Mouse (Mus musculus): ENCODE measurements at regions not wholly inside any gene's neighbourhood (a gene's known extent, or its start where the extent isn't known, plus 50 kb on each side); places are given as distances from the start of the nearest gene placed in this dataset.
"Not testable (repeated sequence)": the region's sequence is repeated elsewhere in the genome, so short reads cannot be mapped to it uniquely, and the experiment has no call there.

GRCm38 (mm10) chr5:67487965-67488409 lies 59.9 kb upstream of the Bend4 start:
- no peak overlapping the region for H3K9ac ChIP-seq (ENCODE audit: low read length)
- no peaks in the 10 kb centered on the region for H3K27me3 ChIP-seq (ENCODE audit: control insufficient read depth, insufficient read depth, low read length)
- H3K36me3 ChIP-seq (ENCODE audit: control insufficient read depth, insufficient read depth, low read length): no peaks in the 10 kb centered on the region
- H3K27ac ChIP-seq (ENCODE audit: low read depth, low read length): no peak overlapping the region
- H3K4me2 ChIP-seq (ENCODE audit: low read depth): no peak overlapping the region
- DNase-seq (ENCODE audit: low spot score) (no peak), ATAC-seq (ENCODE audit: insufficient read depth, low FRiP score, low TSS enrichment) (0 out of 2 replicates have a peak, but pooled peaks have one; percentile 38)
- H3K4me1 ChIP-seq (ENCODE audit: control insufficient read depth, insufficient read depth, low read length): no peaks in the 10 kb centered on the region
- no peak overlapping the region for H3K4me3 ChIP-seq (ENCODE audit: low read depth, low read length)
- no peaks in the 10 kb centered on the region for H3K9me3 ChIP-seq (ENCODE audit: control insufficient read depth, low read length)
- 38% methylated on average over 11 of the region's 11 CpGs for WGBS

GRCm38 (mm10) chr5:67490709-67491108 lies 62.6 kb upstream of the Bend4 start:
- not testable (repeated sequence) for H3K4me1 ChIP-seq (ENCODE audit: control insufficient read depth, insufficient read depth, low read length); ATAC-seq (ENCODE audit: insufficient read depth, low FRiP score, low TSS enrichment); H3K27ac ChIP-seq (ENCODE audit: low read depth, low read length); H3K36me3 ChIP-seq (ENCODE audit: control insufficient read depth, insufficient read depth, low read length); H3K9ac ChIP-seq (ENCODE audit: low read length); H3K4me2 ChIP-seq (ENCODE audit: low read depth); H3K9me3 ChIP-seq (ENCODE audit: control insufficient read depth, low read length); DNase-seq (ENCODE audit: low spot score); H3K27me3 ChIP-seq (ENCODE audit: control insufficient read depth, insufficient read depth, low read length); H3K4me3 ChIP-seq (ENCODE audit: low read depth, low read length)

GRCm38 (mm10) chr5:67492893-67493302 lies 64.8 kb upstream of the Bend4 start:
- H3K36me3 ChIP-seq (ENCODE audit: control insufficient read depth, insufficient read depth, low read length): no peaks in the 10 kb centered on the region
- 42% methylated on average over 9 of the region's 9 CpGs for WGBS
- no peak overlapping the region for H3K27ac ChIP-seq (ENCODE audit: low read depth, low read length)
- no peaks in the 10 kb centered on the region for H3K9me3 ChIP-seq (ENCODE audit: control insufficient read depth, low read length)
- ATAC-seq (ENCODE audit: insufficient read depth, low FRiP score, low TSS enrichment): no peak
- no peak overlapping the region for H3K9ac ChIP-seq (ENCODE audit: low read length)
- no peak for DNase-seq (ENCODE audit: low spot score)
- no peaks in the 10 kb centered on the region for H3K4me1 ChIP-seq (ENCODE audit: control insufficient read depth, insufficient read depth, low read length)
- H3K27me3 ChIP-seq (ENCODE audit: control insufficient read depth, insufficient read depth, low read length): no peaks in the 10 kb centered on the region
- no peak overlapping the region for H3K4me2 ChIP-seq (ENCODE audit: low read depth)
- no peak overlapping the region for H3K4me3 ChIP-seq (ENCODE audit: low read depth, low read length)

GRCm38 (mm10) chr5:67496710-67497109 lies 68.6 kb upstream of the Bend4 start:
- ATAC-seq (ENCODE audit: insufficient read depth, low FRiP score, low TSS enrichment) (no peak), DNase-seq (ENCODE audit: low spot score) (no peak)
- H3K9me3 ChIP-seq (ENCODE audit: control insufficient read depth, low read length): no peaks in the 10 kb centered on the region
- WGBS: 89% methylated on average over 7 of the region's 7 CpGs
- H3K27me3 ChIP-seq (ENCODE audit: control insufficient read depth, insufficient read depth, low read length): no peaks in the 10 kb centered on the region
- H3K4me2 ChIP-seq (ENCODE audit: low read depth): no peak overlapping the region
- H3K9ac ChIP-seq (ENCODE audit: low read length): no peak overlapping the region
- H3K27ac ChIP-seq (ENCODE audit: low read depth, low read length): no peak overlapping the region
- H3K4me3 ChIP-seq (ENCODE audit: low read depth, low read length): no peak overlapping the region
- H3K4me1 ChIP-seq (ENCODE audit: control insufficient read depth, insufficient read depth, low read length): no peaks in the 10 kb centered on the region
- H3K36me3 ChIP-seq (ENCODE audit: control insufficient read depth, insufficient read depth, low read length): no peaks in the 10 kb centered on the region

GRCm38 (mm10) chr5:67520251-67520650 lies 87.4 kb upstream of the Shisa3 start:
- H3K4me2 ChIP-seq (ENCODE audit: low read depth): no peak overlapping the region
- no peak overlapping the region for H3K4me3 ChIP-seq (ENCODE audit: low read depth, low read length)
- no peaks in the 10 kb centered on the region for H3K27me3 ChIP-seq (ENCODE audit: control insufficient read depth, insufficient read depth, low read length)
- no peaks in the 10 kb centered on the region for H3K4me1 ChIP-seq (ENCODE audit: control insufficient read depth, insufficient read depth, low read length)
- ATAC-seq (ENCODE audit: insufficient read depth, low FRiP score, low TSS enrichment): no peak
- H3K36me3 ChIP-seq (ENCODE audit: control insufficient read depth, insufficient read depth, low read length): no peaks in the 10 kb centered on the region
- 95% methylated on average over 5 of the region's 5 CpGs for WGBS
- H3K9me3 ChIP-seq (ENCODE audit: control insufficient read depth, low read length): no peaks in the 10 kb centered on the region
- H3K9ac ChIP-seq (ENCODE audit: low read length): no peak overlapping the region
- DNase-seq (ENCODE audit: low spot score): no peak
- no peak overlapping the region for H3K27ac ChIP-seq (ENCODE audit: low read depth, low read length)

- H3K36me3 ChIP-seq (ENCODE audit: control insufficient read depth, insufficient read depth, low read length): no peaks in the 10 kb centered on the region
- no peaks in the 10 kb centered on the region for H3K4me1 ChIP-seq (ENCODE audit: control insufficient read depth, insufficient read depth, low read length)
- no peak overlapping the region for H3K4me2 ChIP-seq (ENCODE audit: low read depth)
- no peaks in the 10 kb centered on the region for H3K9me3 ChIP-seq (ENCODE audit: control insufficient read depth, low read length)
- no peak overlapping the region for H3K4me3 ChIP-seq (ENCODE audit: low read depth, low read length)
- DNase-seq (ENCODE audit: low spot score) (no peak), ATAC-seq (ENCODE audit: insufficient read depth, low FRiP score, low TSS enrichment) (no peak)
- 76% methylated on average over 3 of the region's 3 CpGs for WGBS
- no peak overlapping the region for H3K9ac ChIP-seq (ENCODE audit: low read length)
- H3K27me3 ChIP-seq (ENCODE audit: control insufficient read depth, insufficient read depth, low read length): no peaks in the 10 kb centered on the region
- H3K27ac ChIP-seq (ENCODE audit: low read depth, low read length): no peak overlapping the region
Observed at GRCm38 (mm10) chr5:67521423-67521912, 86.2 kb upstream of the Shisa3 start.

GRCm38 (mm10) chr5:67530149-67530548 lies 77.5 kb upstream of the Shisa3 start:
- no peaks in the 10 kb centered on the region for H3K9me3 ChIP-seq (ENCODE audit: control insufficient read depth, low read length)
- WGBS: 62% methylated on average over 5 of the region's 5 CpGs
- no peak overlapping the region for H3K27ac ChIP-seq (ENCODE audit: low read depth, low read length)
- H3K4me2 ChIP-seq (ENCODE audit: low read depth): no peak overlapping the region
- no peak overlapping the region for H3K4me3 ChIP-seq (ENCODE audit: low read depth, low read length)
- no peaks in the 10 kb centered on the region for H3K27me3 ChIP-seq (ENCODE audit: control insufficient read depth, insufficient read depth, low read length)
- H3K36me3 ChIP-seq (ENCODE audit: control insufficient read depth, insufficient read depth, low read length): no peaks in the 10 kb centered on the region
- no peaks in the 10 kb centered on the region for H3K4me1 ChIP-seq (ENCODE audit: control insufficient read depth, insufficient read depth, low read length)
- DNase-seq (ENCODE audit: low spot score): peak; percentile 15
- no peak overlapping the region for H3K9ac ChIP-seq (ENCODE audit: low read length)
- no peak for ATAC-seq (ENCODE audit: insufficient read depth, low FRiP score, low TSS enrichment)

- ATAC-seq (ENCODE audit: insufficient read depth, low FRiP score, low TSS enrichment): no peak
- no peak overlapping the region for H3K27ac ChIP-seq (ENCODE audit: low read depth, low read length)
- no peaks in the 10 kb centered on the region for H3K9me3 ChIP-seq (ENCODE audit: control insufficient read depth, low read length)
- no peaks in the 10 kb centered on the region for H3K4me1 ChIP-seq (ENCODE audit: control insufficient read depth, insufficient read depth, low read length)
- H3K4me3 ChIP-seq (ENCODE audit: low read depth, low read length): no peak overlapping the region
- peak; percentile 47 for DNase-seq (ENCODE audit: low spot score)
- H3K36me3 ChIP-seq (ENCODE audit: control insufficient read depth, insufficient read depth, low read length): no peaks in the 10 kb centered on the region
- no peak overlapping the region for H3K9ac ChIP-seq (ENCODE audit: low read length)
- 36% methylated on average over 8 of the region's 8 CpGs for WGBS
- no peaks in the 10 kb centered on the region for H3K27me3 ChIP-seq (ENCODE audit: control insufficient read depth, insufficient read depth, low read length)
- H3K4me2 ChIP-seq (ENCODE audit: low read depth): no peak overlapping the region
Observed at GRCm38 (mm10) chr5:67530957-67531356, 76.7 kb upstream of the Shisa3 start.

GRCm38 (mm10) chr5:67532351-67532750 lies 75.3 kb upstream of the Shisa3 start:
- no peaks in the 10 kb centered on the region for H3K36me3 ChIP-seq (ENCODE audit: control insufficient read depth, insufficient read depth, low read length)
- ATAC-seq (ENCODE audit: insufficient read depth, low FRiP score, low TSS enrichment) (peak; percentile 76), DNase-seq (ENCODE audit: low spot score) (peak; percentile 87)
- WGBS: 5% methylated on average over 12 of the region's 12 CpGs
- no peak overlapping the region for H3K4me2 ChIP-seq (ENCODE audit: low read depth)
- H3K27ac ChIP-seq (ENCODE audit: low read depth, low read length): no peak overlapping the region
- no peaks in the 10 kb centered on the region for H3K27me3 ChIP-seq (ENCODE audit: control insufficient read depth, insufficient read depth, low read length)
- H3K9ac ChIP-seq (ENCODE audit: low read length): no peak overlapping the region
- H3K4me1 ChIP-seq (ENCODE audit: control insufficient read depth, insufficient read depth, low read length): no peaks in the 10 kb centered on the region
- no peak overlapping the region for H3K4me3 ChIP-seq (ENCODE audit: low read depth, low read length)
- H3K9me3 ChIP-seq (ENCODE audit: control insufficient read depth, low read length): no peaks in the 10 kb centered on the region
